Mouse (Mus musculus) NIH3T3 (cell line): ENCODE results near the gene Zfyve1.
"Not testable (repeated sequence)": the region's sequence is repeated elsewhere in the genome, so short reads cannot be mapped to it uniquely, and the experiment has no call there.

Experiments used
- DNase-seq: peaks from one replicate; pipeline ENCODE4 v3.0.0-alpha.2; 2012; ENCODE audit warnings: low read depth

The Zfyve1 gene

DNA sequence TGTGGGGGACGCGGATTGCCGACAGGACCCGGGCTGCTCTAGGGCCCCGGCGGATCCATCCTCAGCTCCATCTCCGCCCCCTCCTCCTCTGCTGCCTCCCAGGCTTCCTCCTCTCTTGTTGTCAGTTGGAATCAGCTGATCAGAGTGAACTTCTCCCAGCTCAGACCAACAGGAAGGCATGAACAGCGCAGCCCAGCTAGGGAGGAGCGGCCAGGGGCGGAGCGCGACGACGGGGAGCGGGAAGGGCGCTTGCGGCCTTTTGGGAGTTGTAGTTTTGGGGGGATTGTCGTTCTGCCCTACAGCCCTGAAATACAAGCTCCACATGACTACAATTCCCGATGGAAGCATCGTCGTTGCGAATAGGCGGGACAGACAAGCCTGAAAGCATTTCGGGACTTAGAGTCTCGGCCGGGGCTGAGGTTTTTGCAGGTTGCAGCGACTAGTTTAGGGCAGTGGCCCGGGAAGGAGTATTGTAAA lies at the start of gene Zfyve1:
Gene Zfyve1, minus strand, starts transcription at position 198 of the 477 bp plus-strand sequence.
- peak; percentile 98 for DNase-seq

DNA sequence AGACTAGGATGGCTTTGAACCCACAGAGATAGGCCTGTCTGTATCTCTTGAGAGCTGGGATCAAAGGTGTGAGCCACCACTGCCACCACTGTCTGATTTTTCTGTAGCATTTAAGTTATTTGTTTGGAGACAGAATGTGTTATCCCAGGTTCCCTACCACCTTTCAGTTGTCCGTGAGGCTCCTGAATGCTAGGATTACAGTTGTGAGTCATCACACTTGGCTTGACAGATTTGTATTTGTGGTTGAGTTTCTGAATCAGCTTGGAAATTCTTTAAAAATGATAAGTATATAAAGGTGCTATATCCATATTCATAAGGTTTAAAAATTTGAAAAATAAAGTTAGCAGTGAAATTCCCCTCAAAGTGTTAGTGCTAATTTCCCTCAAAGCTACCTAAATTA lies 46.1 kb upstream of the Zfyve1 start:
- DNase-seq, result peak; percentile 59

DNA sequence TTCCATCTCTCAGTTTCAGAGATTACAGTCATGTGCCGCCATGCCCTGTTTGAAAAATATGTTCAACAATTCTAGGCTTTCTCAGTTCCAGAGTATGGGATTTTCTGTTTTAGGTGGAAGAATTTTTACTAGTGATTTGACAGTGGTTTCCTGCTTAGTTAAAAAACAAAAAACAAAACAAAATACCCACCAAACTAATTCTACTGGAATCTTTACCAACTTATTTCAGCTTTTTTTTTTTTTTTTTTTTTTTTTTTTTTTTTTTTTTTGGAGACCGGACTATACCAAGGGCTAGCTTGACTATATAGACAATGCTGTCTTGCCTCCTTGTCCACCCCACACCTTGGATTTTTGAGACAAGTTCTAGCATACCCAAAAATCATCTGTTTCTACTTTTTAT lies 44.2 kb upstream of the Zfyve1 start:
- no peak for DNase-seq

DNA sequence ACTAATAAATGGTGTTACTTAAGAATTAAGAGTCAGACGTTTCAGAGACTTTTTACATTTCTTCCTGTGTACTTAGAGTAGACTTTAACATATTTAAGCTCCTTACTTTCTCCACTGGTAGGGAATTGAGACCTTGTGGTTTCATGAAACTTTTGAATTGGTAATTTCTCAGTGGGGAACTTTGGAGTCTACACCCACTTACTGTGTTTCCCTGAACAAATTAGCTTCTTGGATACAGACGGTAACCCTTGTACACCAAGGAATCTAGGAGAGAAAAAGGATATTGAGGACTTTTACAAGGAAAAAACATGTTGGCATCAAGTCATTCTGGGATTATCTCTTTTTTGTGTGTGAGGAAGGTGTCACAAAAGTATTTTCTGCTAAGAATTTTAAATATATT lies 36.8 kb upstream of the Zfyve1 start:
- DNase-seq, result no peak

DNA sequence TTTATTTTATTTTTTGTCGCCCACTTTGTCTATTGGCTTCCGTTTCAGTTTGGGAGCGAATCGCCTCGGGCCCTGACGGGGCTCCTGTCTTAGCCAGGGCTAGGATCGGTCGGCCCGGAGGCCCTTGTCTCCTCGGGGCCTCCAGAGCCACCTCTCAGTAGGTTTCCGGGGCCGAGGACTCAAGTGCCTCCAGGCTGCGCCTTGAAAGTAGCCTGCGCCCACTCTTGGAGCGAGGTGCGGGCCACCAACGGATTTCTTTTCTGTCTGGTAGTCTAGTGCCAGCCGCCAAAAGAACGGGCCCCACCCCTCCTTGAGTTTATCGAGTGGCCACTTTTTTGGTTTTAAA lies 35.6 kb upstream of the Zfyve1 start:
- DNase-seq, result peak; percentile 55

DNA sequence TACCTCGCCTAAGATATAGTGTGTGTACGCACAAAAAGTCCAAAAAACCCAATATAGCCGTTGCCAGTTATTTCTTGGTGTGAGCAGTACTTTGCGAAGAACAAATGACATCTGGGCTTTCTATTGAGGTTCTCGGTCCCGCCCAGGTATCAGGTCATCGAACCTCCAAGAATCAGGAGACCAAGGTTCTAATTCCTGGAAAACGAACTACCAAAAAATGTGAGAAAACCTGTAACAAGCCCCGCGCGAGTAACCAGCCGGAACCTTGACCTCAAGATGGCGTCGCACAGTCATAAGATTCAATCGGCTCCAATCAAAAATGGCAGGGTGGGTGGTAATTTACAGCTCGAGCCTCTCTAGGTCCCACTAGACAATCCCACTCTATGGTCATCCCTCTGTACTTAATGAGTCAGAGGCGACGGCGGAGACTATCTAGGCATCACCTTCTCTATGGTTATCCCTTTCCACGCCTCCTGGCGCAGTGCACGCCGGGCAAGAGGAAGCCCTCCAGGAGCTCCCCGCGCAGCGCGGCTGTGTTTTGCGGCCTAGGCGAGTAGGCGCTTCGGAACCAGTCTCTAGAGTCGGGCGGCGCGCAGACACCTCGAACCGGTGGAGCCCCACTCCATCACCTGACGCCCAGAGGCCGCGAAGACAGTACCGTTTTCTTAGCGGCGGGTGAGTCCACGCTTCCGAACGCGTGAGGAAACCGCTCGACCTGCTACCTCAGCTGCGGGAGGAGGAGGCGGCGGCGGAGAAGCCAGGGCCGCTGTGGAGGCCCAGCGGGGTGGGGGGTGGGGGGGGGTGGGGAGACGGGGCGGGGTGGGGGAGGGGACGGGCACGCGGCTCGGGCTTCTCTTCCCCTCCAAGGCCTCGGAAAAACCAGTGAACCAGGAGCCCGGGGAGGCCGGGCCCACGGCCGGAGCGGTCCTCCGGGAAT lies 35.0 kb upstream of the Zfyve1 start:
- DNase-seq, result peak; percentile 98

DNA sequence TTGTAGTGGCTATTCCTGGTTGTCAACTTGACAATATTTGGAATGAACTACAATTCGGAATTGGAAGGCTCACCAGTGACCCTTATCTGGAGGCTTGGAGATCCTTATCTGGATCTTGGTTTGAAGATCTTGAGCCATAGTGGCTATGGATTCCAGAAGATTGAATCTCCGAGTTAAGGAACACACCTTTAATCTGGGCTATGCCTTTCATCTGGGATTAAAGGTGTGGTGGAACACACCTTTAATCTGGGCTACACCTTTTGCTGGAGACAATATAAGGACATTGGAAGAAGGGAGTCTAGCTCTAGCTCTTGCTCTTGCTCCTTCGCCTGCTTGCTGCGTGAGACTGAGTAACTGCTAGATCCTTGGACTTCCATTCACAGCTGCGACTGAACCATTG lies 33.9 kb upstream of the Zfyve1 start, which contains the start of gene Rbm25:
Gene Rbm25, plus strand, starts transcription at position 301 of the 400 bp plus-strand sequence.
- not testable (repeated sequence) for DNase-seq

DNA sequence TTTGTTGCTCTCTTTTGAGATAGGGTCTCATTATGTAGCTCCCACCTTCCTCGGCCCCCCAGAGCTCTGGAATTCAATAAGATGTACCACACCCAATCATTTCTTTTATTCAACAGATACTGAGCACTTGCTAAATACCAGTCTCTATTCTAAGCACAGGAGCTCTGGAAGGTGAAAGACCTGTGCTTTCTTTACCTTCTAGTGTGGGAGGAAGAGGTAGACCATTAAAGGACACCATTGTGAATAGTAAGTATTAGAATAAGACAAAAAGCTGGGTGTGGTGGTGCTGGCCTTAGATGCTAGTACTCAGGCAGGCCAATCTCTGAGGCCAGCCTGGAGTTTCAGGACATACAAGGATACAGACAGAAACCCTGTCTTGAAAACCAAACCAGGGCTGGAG lies 27.3 kb upstream of the Zfyve1 start:
- peak; percentile 7 for DNase-seq

DNA sequence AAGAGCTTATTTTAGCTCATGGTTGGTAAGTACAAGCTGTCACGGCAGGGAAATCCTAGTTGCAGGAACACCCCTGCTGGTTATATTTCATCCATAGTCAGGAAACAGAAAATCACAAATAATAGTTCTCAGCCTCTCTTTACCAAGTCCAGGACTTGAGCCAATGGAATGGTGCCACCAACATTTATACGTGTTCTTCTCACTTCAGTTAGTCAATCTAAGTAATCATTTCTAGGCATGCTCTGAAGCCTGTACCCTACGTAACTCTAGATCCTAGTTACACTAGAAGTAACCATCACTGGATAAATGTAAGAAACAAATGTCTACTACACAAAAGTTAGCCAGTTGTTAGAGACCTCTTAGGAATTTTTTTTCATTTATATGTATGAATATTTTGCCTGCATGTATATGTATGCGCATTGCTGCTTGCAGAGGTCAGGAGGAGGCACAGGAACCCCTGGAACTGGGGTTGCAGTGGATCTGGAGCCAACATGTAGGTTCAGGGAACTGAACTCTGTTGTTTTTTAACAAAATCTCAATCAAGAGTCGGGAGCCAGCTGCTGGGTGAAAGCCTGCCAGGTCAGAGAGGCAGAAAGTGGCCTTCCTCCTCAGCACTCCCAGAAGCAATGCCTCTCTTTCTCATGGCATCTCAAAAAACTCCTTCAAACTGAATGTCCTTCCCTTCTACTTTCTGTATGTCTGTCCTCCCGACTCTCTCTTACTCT lies 25.2 kb upstream of the Zfyve1 start:
- DNase-seq, result no peak

DNA sequence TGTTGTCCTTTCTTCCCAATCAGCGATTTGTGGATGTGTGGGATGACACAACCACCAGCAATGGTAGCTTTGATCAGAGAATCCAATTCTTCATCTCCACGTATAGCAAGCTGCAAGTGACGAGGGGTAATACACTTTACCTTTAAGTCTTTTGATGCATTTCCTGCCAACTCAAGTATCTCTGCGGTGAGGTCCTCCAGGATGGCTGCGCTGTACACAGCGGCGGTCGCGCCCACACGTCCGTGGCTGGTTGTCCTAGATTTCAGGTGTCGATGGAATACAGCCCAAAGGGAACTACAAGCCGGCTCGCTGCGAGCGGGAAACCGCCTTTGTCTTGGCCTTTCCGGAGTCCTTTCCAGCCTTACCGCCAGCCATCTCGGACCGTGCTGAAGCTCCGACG lies 23.7 kb upstream of the Zfyve1 start:
- not testable (repeated sequence) for DNase-seq

DNA sequence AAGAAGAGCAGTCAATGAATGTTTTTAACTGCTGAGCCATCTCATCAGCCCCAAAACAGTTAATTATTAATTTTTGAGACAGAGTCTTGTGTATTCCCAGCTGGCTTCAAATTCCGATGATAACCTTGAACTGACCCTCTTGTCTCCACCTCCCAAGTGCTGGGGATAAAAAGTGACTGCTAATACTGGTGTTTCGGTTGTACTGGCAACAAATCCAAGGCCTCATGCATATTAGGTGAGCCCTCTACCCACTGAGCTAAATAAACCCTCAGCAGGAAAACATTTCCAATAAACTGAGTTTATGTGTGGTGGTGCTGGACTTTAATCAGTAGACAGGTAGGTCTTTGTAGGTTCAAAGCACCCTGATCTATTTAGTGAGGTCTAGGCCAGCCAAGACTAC lies 22.0 kb upstream of the Zfyve1 start:
- no peak for DNase-seq

DNA sequence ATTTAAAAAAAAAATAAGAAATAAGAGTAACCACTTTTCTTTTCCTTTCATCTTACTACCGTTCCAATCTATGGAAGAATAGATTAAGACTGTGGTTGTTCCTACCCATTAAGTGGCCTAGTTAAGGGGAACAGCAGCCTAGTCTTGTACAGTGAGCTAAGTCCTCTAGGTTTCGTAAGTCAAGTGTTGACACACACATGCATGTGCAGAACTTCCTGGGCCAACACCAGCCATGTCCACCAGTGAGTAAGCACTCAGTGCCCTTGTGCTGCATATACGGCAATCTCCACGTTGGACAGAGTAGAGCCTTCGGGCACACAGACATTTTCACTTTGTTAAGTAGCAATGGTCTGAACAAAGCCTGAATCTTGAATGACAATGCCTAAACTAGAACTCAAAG lies 20.2 kb upstream of the Zfyve1 start:
- DNase-seq, result no peak

DNA sequence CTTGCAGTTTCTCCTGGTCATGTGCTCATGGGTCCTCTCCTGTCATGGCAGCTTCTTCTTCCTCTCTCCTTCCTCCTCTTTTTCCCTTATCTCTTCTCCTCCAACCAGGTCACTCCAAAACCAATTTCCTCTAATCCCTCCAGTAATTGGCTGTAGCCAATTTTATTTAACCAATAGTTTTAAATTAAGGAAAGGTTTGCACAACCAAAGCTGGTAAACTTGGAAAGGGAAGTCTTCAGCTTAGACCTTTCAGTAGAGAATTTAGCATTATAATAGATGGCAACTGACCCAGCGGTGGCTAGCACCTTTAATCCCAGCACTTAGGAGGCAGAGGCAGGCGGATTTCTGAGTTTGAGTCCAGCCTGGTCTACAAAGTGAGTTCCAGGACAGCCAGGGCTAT lies 9.4 kb upstream of the Zfyve1 start:
- DNase-seq, result not testable (repeated sequence)

DNA sequence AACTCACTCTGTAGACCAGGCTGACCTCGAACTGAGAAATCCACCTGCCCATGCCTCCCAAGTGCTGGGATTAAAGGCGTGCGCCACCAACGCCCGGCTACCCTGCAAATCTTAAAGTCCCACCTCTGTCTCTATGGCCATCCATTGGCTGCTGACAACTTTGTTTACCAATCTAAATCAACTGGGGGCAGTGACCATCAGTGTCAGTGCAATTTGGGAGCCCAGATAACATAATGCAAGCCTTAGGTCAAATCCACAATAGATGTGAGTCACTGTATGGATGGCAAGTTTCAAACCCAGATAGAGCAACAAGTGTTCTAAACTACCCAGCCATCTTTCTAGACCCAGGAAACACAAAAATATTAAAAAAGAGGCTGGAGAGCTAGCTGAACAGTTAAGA lies 5.3 kb upstream of the Zfyve1 start:
- DNase-seq, result no peak

DNA sequence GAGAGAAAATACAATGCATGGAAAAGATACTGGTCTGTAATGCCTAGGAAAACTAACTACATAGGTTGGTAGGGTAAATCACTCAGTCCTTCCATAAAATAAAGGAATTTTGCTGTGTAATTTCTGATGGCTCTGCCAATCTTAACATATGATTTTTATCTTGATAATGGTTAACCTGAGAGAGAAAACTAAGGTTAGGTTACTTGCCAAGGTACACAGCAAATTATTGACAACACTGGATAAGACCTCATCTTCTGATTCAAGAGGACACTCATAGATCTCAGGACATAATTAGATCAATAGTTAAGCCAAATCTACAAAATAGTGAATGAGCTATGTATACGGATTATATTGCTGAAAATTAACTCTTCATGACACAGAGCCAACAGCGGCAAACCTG lies 859 bp upstream of the Zfyve1 start:
- DNase-seq, result no peak

DNA sequence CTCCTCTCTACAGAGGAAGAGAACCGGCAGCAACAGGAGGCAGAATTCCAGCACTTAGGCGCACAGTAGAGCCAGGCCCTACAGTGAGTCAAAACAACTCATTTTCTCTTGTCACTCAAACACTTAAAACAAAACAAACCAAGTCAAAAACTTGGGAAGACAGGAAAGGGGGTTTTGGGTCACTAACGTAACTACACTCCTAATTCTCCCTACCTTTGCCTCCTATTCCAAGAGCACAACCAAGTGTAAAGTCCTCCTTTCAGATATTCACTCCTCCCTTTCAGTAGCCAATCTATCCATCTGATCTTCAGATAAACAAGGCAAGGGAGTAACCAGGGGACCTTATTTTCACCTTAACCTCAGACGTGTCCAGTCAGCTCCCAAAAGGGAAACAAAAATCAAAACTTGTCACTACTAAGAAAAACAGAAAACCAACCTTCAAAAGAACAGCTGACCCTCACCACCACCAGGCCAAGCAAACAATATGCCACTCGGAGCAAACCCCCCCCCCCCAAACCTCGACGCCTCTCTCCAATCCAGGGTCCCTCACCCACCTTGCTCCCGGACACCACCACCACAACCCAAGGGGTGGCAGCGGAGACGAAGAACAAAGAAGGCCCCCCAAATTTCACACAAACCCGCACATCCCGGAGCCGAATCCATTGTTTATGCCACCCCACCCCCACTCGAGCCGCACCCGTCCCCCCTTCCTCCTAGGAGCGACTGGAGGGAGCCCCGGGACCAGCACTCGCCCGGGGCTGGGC lies 649 bp downstream of the Zfyve1 start:
- peak; percentile 59 for DNase-seq

DNA sequence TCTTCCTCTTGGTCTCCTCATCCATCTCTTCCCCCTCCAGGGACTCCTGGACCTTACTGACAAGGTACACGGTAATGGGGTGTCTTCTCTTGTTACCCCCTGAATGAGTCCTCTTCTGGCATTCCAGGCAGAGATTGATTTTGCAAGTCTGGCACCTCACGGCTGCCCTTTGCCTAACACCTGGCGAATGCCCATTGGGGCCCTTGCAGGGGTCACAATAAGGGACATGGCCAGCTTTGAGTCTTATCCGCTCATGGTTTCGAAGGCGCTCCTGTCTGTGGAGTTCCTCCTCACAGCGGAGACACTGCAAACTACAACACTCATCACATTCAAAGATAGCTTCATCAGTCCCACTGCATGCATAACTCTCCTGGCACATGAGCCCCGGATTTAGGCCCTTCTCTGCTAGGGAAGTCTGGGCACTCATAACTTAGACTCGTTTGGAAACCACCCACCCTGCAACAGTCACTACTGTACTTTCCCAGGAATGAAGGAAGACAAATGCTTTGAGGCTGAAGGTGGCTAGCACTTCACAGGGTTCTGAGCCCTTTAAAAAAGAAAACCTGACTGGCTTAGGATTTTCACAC lies 2.5 kb downstream of the Zfyve1 start:
- no peak for DNase-seq

DNA sequence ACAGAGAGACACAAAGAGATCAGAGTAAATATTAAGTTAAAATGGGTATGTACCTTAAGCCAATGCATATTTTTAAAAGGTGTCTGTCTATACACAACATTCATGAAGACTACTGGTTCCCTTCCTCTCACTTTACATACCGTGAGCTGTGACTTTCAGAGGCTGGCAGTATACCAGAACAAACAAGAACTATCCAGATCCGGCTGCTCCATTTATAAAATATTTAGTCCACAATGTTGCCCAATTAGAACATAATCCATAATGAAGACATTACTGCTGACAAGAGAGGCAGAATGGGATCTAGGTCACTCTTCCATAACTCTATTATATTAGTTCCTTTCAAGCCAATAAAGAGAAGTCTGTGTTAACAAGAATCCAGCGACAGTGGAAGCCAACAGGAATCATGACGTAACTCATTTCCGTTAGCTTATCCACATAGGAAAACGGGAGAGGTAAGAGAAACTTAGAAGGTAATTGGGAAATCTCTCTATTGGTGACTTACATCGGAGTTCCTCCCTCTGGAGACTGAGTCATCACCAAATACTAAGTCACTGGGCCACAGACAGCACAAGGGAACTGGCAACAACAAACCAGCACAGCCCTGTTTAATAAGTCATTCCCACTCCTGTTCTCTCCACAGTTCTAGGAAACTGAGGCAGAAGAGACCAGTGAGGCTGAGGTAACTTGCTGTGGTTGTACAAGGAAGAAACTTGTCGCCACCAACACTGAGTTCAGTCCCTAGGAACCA lies 5.1 kb downstream of the Zfyve1 start:
- peak; percentile 22 for DNase-seq

DNA sequence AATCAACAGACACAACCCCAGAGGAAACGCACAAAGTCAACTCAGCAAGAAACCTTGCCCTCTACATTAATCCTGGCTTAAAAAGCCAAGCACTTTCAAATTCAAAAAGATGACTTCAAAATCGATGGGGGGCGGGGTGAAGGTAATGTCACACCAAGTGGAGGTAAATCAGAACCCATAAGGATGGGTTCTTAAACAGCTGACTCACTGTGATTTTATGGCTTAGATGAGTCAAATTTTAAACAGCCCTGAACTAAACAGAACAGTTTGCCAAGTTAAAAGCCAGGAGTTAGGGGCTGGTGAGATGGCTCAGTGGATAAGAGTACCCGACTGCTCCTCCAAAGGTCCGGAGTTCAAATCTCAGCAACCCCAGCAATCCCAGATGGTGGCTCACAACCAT lies 10.4 kb downstream of the Zfyve1 start:
- DNase-seq, result peak; percentile 5

DNA sequence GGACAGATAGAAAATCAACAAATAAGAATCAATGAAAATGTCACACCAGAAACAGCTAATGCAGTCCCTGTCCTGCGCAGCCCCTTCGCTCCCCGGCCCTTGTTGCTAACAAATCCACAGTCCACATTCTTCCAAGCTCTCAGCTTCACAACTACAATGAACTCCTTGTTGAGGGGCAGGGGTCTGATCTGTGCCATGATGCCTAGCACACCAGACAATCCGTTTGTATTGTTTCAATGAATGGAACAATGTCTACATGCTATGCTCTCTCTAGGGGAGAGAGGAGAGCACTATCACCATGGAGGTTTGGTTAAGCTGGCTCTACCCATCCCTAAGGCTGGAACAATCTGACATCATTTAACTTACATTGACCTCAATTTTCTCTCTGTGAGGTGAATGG lies 14.3 kb downstream of the Zfyve1 start:
- DNase-seq, result no peak

DNA sequence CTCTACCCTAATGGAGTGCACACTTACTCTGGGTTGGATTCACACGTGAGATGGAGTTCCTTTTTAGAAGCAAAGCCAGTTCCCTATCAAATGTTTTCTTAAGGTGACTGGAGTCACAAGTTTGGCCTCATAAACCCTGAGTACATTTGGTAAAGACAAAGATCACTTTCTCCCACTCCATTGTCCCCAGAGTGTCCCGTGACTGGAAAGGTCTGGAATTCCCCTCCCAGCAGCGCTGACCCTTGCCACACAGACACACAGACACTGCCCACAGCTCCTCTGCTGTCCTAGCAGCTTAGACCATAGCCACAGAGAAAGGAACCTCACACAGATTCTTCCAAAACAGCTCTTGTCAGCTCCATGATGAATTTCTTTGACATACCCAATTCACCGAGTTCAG lies 14.9 kb downstream of the Zfyve1 start:
- no peak for DNase-seq
